Mouse (Mus musculus): ENCODE data around the gene Ssbp3. TPM values are rescaled to one million over a fixed set of nuclear protein-coding genes. Genes with fewer than 3 reads are reported as not detected.

The Ssbp3 gene
- polyA plus RNA-seq, 1 experiment: not detected

DNA sequence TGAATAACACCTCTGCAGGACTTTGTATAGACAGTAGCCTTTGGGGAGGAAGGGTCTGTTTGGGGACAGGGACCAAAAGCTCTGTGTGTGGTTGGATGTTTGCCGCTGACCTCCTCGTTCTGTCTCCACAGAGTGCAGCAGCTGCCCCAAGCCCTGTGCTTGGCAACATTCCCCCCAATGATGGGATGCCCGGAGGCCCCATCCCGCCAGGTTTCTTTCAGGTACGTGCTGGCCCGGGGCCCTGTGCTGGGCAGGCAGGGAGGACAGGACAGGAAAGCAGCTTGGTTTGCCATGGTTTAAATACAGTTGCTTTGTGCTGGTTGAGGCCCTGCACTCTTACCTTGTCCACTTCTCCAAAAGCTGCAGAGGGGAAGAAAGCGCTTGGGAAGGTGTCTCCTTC is 99.0 kb downstream of the Ssbp3 start:
- WGBS: 93% methylated on average over 7 of the region's 7 CpGs

DNA sequence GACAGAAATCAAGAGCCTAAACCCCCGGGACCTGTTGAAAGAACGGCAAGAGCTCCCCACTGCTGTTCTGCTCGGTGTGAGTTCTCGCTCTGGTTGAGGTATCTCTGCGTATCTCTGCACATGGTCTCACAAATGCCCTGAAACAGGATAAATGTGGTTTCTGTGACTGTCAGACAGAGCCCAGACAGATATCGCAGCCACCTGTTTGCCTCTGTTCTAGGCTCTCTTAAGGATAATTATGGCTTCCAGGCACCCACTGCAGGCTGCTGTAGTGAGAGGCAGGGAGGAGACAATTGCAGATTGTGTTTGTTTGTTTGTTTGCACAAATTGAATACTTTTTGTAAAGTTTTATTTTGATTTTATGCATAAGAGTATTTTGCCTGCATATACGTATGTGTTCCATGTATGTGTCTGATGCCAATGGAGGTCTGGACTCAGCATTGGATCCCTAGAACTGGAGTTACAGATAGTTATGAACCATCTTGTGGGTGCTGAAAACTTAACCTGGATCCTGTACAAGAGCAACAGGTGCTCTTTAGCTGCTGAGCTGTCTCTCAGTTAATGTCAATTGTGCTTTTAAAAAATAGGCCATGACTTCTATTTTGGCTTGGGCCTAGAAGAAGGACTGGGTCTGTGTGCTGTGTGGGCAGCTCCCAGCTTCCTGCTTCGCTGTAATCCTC is 101.0 kb downstream of the Ssbp3 start:
- Histone ChIP-seq H3K4me1 (ENCODE audit: control insufficient read depth, insufficient read depth, low read length) (peaks cover 4% of the 10 kb centered on the region; the same call in 1 of the 2 replicates), H3K27ac (ENCODE audit: insufficient read depth, low read depth, low read length) (no peak overlapping the region), H3K4me3 (ENCODE audit: insufficient read depth, low read depth, low read length) (no peak overlapping the region)
- TF ChIP-seq CTCF (IDR thresholded peaks at IDR 0.05; ENCODE audit: insufficient read depth, low read depth, low read length): no peak
- no peak for TF ChIP-seq POLR2A (IDR thresholded peaks at IDR 0.05; ENCODE audit: insufficient read depth, low read depth, low read length)
- WGBS: 90% methylated on average over 8 of the region's 8 CpGs

More for the DNA sequence above, 99.0 kb downstream of the Ssbp3 start:
- no peak for TF ChIP-seq POLR2A (IDR thresholded peaks at IDR 0.05; ENCODE audit: insufficient read depth, low read depth, low read length)
- no peak for TF ChIP-seq CTCF (IDR thresholded peaks at IDR 0.05; ENCODE audit: insufficient read depth, low read depth, low read length)
- Histone ChIP-seq H3K4me1 (ENCODE audit: control insufficient read depth, insufficient read depth, low read length) (peaks cover 4% of the 10 kb centered on the region; the same call in 1 of the 2 replicates), H3K27ac (ENCODE audit: insufficient read depth, low read depth, low read length) (no peak overlapping the region), H3K4me3 (ENCODE audit: insufficient read depth, low read depth, low read length) (no peak overlapping the region)

DNA sequence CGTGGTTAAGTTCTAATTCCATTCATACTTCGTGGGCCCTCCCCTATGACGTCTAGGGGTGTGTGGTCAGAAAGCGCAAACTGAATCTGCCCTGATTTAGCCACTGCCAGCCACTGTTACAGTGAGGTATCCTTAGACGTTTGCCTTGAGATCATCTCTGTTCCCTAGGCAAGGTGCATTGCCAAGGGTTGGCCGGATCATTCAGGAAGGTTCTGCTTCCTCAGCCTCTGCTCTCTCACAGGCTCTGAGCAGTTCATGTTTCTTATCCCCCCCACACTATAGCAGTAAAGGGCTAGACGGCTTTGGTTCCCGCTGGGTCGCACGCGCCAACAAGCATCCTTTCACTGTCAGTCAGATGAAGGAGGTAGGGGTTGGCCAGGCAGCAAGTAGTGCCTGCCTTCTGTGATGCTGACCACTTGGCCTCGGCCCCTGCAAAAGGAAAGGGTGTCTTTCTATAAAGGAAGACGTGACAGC is 101.5 kb downstream of the Ssbp3 start:
- Histone ChIP-seq H3K4me3 (ENCODE audit: insufficient read depth, low read depth, low read length) (no peak overlapping the region), H3K4me1 (ENCODE audit: control insufficient read depth, insufficient read depth, low read length) (peaks cover 5% of the 10 kb centered on the region; the same call in 1 of the 2 replicates), H3K27ac (ENCODE audit: insufficient read depth, low read depth, low read length) (no peak overlapping the region)
- TF ChIP-seq CTCF (IDR thresholded peaks at IDR 0.05; ENCODE audit: insufficient read depth, low read depth, low read length) (no peak), POLR2A (IDR thresholded peaks at IDR 0.05; ENCODE audit: insufficient read depth, low read depth, low read length) (no peak)
- 85% methylated on average over 13 of the region's 13 CpGs for WGBS

DNA sequence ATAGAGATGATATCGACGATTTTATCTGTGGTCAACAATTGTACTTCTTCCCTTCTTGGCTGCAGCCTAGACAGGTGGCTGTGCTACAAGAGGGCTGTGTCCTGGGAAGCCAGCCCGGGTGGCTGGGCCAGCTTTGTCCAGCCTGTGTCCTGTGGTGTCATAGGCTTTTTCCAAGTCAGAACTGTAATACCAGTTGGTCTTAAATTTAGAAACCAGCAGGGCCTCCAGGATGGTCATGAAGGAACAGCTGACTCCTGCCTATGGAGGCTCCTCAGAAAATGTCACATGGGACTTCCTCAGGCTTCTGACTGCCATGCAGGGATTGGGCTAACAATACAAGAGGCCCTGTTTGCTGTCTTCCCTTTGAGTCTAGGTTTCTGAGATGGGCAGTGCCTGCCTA is 102.1 kb downstream of the Ssbp3 start:
- no peak overlapping the region for H3K4me3 ChIP-seq (ENCODE audit: insufficient read depth, low read depth, low read length)
- TF ChIP-seq CTCF (IDR thresholded peaks at IDR 0.05; ENCODE audit: insufficient read depth, low read depth, low read length): no peak
- no peak for TF ChIP-seq POLR2A (IDR thresholded peaks at IDR 0.05; ENCODE audit: insufficient read depth, low read depth, low read length)
- WGBS: 90% methylated on average over 3 of the region's 3 CpGs
- H3K4me1 ChIP-seq (ENCODE audit: control insufficient read depth, insufficient read depth, low read length): peaks cover 5% of the 10 kb centered on the region; the same call in 1 of the 2 replicates
- H3K27ac ChIP-seq (ENCODE audit: insufficient read depth, low read depth, low read length): no peak overlapping the region

DNA sequence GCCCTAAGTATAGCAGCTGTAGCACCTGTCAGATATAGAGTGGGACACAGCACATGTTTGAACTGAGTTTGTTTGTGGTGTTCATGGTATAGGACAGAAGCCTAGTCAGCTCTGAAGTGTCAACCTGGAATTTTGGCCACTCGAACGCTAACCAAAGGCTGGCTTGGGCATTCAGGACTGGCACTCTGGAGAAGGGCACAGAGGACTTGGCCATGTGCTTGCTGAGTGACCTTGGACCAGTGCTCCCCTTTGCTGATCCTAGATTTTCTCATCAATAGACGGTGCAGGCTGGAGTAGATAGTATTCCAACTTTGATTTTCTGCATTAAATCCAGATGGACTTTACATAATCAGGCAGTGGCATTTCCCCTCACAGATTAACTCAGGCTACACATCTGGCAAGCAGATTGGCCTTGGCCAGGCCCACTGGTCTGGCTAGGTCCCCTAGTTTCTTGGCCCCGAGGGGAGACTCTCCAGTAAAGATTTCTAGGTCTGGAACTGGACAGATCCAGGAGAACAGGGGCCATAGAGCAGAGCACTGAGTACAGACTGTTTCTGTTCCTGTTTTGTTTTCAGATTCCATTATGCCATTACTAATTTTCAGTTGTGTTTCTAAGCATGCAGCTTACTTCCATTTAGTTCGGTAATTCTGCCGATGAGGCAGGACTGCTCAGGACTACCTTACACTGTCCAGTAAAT is 102.8 kb downstream of the Ssbp3 start:
- TF ChIP-seq POLR2A (IDR thresholded peaks at IDR 0.05; ENCODE audit: insufficient read depth, low read depth, low read length) (no peak), CTCF (IDR thresholded peaks at IDR 0.05; ENCODE audit: insufficient read depth, low read depth, low read length) (no peak)
- H3K4me3 ChIP-seq (ENCODE audit: insufficient read depth, low read depth, low read length): no peak overlapping the region
- 91% methylated on average over 6 of the region's 6 CpGs for WGBS
- H3K4me1 ChIP-seq (ENCODE audit: control insufficient read depth, insufficient read depth, low read length): peaks cover 5% of the 10 kb centered on the region; the same call in 1 of the 2 replicates
- no peak overlapping the region for H3K27ac ChIP-seq (ENCODE audit: insufficient read depth, low read depth, low read length)

DNA sequence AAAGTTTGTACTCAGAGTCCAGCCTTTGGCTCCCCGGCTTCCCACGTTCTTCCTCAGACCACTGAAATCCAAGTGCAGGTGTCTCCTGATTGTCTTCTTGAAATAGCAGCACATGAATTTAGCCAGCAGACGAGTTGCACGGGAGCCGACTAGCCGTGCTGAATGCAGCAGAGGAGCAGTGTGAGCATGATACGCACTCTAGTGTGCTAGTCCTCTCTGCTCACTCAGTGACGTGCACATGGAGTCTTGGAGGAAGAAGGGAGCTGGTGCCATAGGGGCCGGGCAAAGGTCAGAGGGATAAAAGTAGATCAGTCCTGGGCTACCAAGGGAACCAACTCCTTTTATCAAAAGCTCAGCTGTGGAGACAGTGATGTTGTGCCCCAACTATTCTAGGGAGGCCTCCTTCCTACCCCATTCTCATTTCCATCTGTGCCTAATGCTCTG is 103.3 kb downstream of the Ssbp3 start:
- TF ChIP-seq POLR2A (IDR thresholded peaks at IDR 0.05; ENCODE audit: insufficient read depth, low read depth, low read length) (no peak), CTCF (IDR thresholded peaks at IDR 0.05; ENCODE audit: insufficient read depth, low read depth, low read length) (no peak)
- WGBS: 90% methylated on average over 9 of the region's 9 CpGs
- H3K27ac ChIP-seq (ENCODE audit: insufficient read depth, low read depth, low read length): no peak overlapping the region
- no peak overlapping the region for H3K4me3 ChIP-seq (ENCODE audit: insufficient read depth, low read depth, low read length)
- peaks cover 6% of the 10 kb centered on the region for H3K4me1 ChIP-seq (ENCODE audit: control insufficient read depth, insufficient read depth, low read length)

DNA sequence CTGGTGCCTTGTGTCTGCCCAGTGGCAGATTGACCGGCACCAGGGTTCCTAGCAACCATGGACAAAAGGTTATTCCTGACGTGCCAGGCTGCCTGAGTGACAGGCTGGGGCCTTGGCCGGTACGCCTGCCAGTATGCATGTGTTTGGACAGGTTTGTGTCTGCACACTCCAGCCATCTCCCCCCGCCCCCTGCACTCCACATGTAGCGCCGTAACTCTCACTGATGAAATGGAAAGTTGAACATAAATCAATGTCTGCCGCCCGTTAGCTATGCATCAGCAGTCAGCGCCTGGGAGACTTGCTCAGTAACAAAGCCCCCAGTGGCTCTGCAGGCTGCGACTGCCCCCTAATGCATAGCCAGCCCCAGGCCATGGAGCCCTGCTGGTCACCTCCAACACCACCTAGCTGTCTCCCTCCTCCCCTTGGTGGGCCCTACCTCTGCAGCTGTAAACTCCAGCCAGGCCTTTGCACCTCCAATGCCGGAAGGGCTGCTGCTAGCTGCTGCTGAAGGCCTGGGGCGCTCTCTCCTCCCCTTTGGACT is 105.5 kb downstream of the Ssbp3 start:
- Histone ChIP-seq H3K27ac (ENCODE audit: insufficient read depth, low read depth, low read length) (no peak overlapping the region), H3K4me1 (ENCODE audit: control insufficient read depth, insufficient read depth, low read length) (peaks cover 9% of the 10 kb centered on the region), H3K4me3 (ENCODE audit: insufficient read depth, low read depth, low read length) (no peak overlapping the region)
- no peak for TF ChIP-seq CTCF (IDR thresholded peaks at IDR 0.05; ENCODE audit: insufficient read depth, low read depth, low read length)
- TF ChIP-seq POLR2A (IDR thresholded peaks at IDR 0.05; ENCODE audit: insufficient read depth, low read depth, low read length): no peak
- WGBS: 87% methylated on average over 13 of the region's 13 CpGs

DNA sequence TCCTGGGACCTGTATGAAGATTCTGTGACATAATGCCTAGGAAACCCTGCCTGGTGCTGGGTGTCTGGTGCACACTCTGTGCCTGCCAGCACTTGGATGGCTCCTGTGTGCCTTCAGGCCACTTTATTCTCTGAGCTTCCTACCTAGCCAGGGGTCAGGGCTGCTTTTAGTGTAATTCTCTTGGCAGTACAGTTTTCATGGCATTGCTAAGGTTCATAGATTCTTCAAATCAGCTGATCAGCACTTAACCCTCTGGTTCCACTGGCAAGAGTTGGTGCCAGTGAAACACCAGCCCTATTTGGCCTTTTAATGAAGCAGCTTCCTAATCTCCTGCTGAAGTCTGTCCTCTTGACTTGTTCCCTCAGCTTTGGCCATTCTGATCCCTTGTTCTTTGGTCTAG is 106.8 kb downstream of the Ssbp3 start:
- Histone ChIP-seq H3K27ac (ENCODE audit: insufficient read depth, low read depth, low read length) (no peak overlapping the region), H3K4me1 (ENCODE audit: control insufficient read depth, insufficient read depth, low read length) (peaks cover 9% of the 10 kb centered on the region), H3K4me3 (ENCODE audit: insufficient read depth, low read depth, low read length) (no peak overlapping the region)
- TF ChIP-seq CTCF (IDR thresholded peaks at IDR 0.05; ENCODE audit: insufficient read depth, low read depth, low read length) (no peak), POLR2A (IDR thresholded peaks at IDR 0.05; ENCODE audit: insufficient read depth, low read depth, low read length) (no peak)

DNA sequence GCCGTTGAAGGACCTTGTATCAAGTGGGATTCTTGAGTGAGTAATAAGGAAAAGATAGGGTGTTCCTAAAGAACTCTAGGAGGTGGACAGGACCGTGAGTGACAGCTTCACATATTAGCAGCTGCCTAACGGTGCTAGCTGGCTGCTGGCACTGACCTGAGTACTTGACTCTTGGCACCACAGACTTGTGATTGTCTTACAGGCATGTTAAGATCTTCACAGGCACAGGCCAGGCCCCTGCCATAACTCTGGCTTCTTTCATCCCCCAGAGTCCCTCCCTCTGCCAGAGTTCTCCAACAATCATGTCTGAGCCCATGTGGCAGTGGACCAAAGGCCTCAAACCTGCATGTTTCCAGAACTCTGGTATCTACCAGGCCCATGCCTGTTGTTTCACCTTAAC is 108.0 kb downstream of the Ssbp3 start:
- H3K4me3 ChIP-seq (ENCODE audit: insufficient read depth, low read depth, low read length): no peak overlapping the region
- H3K4me1 ChIP-seq (ENCODE audit: control insufficient read depth, insufficient read depth, low read length): peaks cover 9% of the 10 kb centered on the region
- TF ChIP-seq POLR2A (IDR thresholded peaks at IDR 0.05; ENCODE audit: insufficient read depth, low read depth, low read length) (no peak), CTCF (IDR thresholded peaks at IDR 0.05; ENCODE audit: insufficient read depth, low read depth, low read length) (no peak)
- WGBS: 83% methylated on average over 3 of the region's 3 CpGs
- H3K27ac ChIP-seq (ENCODE audit: insufficient read depth, low read depth, low read length): no peak overlapping the region
